Mouse (Mus musculus): ENCODE measurements at regions not wholly inside any gene's neighbourhood (a gene's known extent, or its start where the extent isn't known, plus 50 kb on each side); places are given as distances from the start of the nearest gene placed in this dataset.

DNA sequence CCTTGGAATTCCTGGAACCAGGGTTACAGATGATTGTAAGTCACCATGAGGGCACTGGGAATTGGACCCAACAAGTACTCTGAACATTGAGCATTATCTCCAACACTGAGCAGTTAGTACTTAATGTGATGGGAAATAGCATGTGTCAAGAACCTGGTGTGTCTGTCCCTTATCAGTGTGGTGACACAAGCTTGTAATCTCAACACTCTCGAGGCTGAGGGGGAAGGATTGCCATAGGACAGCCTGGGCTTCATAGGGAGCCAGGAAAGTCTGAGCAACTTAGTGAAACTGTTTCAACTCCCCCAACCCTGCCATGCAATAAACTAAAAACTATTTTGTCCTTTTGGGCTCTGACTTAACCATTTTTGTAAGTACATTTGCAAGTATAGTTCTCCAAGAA lies 100.0 kb downstream of the Wdr20rt start:
- Histone ChIP-seq H3K27ac (ENCODE audit: low read length) (no peak overlapping the region), H3K9me3 (ENCODE audit: control insufficient read depth, low read length) (no peaks in the 10 kb centered on the region), H3K27me3 (replicated peaks; ENCODE audit: control insufficient read depth, insufficient read depth, low read length) (no peaks in the 10 kb centered on the region), H3K4me2 (ENCODE audit: low read length) (no peak overlapping the region), H3K4me3 (replicated peaks; ENCODE audit: low read length) (no peak overlapping the region), H3K4me1 (replicated peaks; ENCODE audit: control insufficient read depth, insufficient read depth, low read length) (no peaks in the 10 kb centered on the region), H3K36me3 (ENCODE audit: control insufficient read depth, insufficient read depth) (no peaks in the 10 kb centered on the region), H3K9ac (replicated peaks; ENCODE audit: low read depth, low read length) (no peak overlapping the region)
- ATAC-seq: no peak
- WGBS: 74% methylated on average over 1 of the region's 1 CpGs

DNA sequence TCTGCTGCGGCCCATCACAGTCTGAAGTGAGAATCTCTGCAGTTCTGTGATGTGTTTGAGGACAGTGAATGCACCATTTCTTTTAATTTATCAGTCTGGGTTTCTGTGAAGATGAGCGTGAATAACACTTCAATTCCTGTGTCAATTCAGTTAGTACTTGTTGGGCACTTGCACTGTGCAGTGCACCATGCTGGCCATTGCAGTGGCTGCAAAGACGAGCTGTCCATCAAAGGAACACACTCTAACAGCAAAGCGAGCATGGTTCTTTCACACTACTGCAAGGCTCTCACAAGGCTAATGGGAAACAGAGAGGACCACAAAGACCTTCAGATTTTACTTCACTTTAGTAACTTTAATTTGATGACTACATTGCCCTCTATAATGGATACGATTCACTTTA lies 103.2 kb downstream of the Wdr20rt start:
- no peaks in the 10 kb centered on the region for H3K4me1 ChIP-seq (replicated peaks; ENCODE audit: control insufficient read depth, insufficient read depth, low read length)
- H3K9ac ChIP-seq (replicated peaks; ENCODE audit: low read depth, low read length): no peak overlapping the region
- H3K9me3 ChIP-seq (ENCODE audit: control insufficient read depth, low read length): no peaks in the 10 kb centered on the region
- 72% methylated on average over 5 of the region's 5 CpGs for WGBS
- ATAC-seq: no peak
- H3K4me3 ChIP-seq (replicated peaks; ENCODE audit: low read length): no peak overlapping the region
- H3K27ac ChIP-seq (ENCODE audit: low read length): no peak overlapping the region
- H3K36me3 ChIP-seq (ENCODE audit: control insufficient read depth, insufficient read depth): no peaks in the 10 kb centered on the region
- no peaks in the 10 kb centered on the region for H3K27me3 ChIP-seq (replicated peaks; ENCODE audit: control insufficient read depth, insufficient read depth, low read length)
- no peak overlapping the region for H3K4me2 ChIP-seq (ENCODE audit: low read length)

DNA sequence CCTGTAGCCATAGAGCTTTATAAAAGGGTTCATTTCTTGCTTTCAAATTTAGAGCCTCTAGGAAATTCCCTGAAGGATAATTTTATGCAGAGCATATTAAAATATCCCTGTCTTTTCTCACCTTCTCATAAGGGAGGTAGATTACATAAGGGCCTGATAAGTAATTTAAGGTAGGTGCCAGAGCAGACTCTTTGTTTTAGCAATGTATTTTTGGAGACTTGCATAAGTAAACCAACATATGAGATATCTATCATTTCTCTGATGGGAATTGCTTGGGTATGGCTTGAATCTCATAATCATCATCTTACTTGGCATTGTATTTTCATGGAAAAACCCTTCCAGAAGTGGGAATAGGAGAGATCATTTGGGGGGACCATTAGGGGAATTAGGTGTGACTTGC lies 104.4 kb downstream of the Wdr20rt start:
- no peak overlapping the region for H3K9ac ChIP-seq (replicated peaks; ENCODE audit: low read depth, low read length)

DNA sequence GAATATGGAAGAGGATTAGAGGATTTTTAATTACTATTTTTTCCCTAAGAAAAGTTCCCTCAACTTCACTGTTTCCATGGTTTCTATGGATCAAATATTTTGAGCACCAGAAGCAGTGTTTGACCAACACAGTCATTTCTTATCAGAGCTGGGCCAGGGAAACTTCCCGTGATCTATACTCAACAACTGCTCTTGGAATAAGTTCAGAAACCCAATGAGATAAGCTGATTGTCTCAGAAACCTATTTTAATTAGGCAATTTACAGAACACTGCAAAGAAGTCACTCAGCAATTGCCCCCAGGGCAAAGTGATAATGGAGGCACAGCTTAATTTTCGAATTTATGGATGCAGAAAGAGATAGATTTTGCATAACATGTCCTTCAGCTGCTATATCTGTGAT lies 114.7 kb downstream of the Wdr20rt start:
- WGBS: 59% methylated on average over 2 of the region's 2 CpGs
- ATAC-seq: no peak
- H3K4me2 ChIP-seq (ENCODE audit: low read length): no peak overlapping the region
- no peak overlapping the region for H3K4me3 ChIP-seq (replicated peaks; ENCODE audit: low read length)
- no peak overlapping the region for H3K27ac ChIP-seq (ENCODE audit: low read length)
- no peaks in the 10 kb centered on the region for H3K27me3 ChIP-seq (replicated peaks; ENCODE audit: control insufficient read depth, insufficient read depth, low read length)
- no peak overlapping the region for H3K9ac ChIP-seq (replicated peaks; ENCODE audit: low read depth, low read length)
- no peaks in the 10 kb centered on the region for H3K4me1 ChIP-seq (replicated peaks; ENCODE audit: control insufficient read depth, insufficient read depth, low read length)
- no peaks in the 10 kb centered on the region for H3K9me3 ChIP-seq (ENCODE audit: control insufficient read depth, low read length)
- no peaks in the 10 kb centered on the region for H3K36me3 ChIP-seq (ENCODE audit: control insufficient read depth, insufficient read depth)

More for the DNA sequence above, 104.4 kb downstream of the Wdr20rt start:
- no peaks in the 10 kb centered on the region for H3K9me3 ChIP-seq (ENCODE audit: control insufficient read depth, low read length)
- no peak overlapping the region for H3K4me3 ChIP-seq (replicated peaks; ENCODE audit: low read length)
- no peaks in the 10 kb centered on the region for H3K4me1 ChIP-seq (replicated peaks; ENCODE audit: control insufficient read depth, insufficient read depth, low read length)
- no peak overlapping the region for H3K27ac ChIP-seq (ENCODE audit: low read length)
- no peaks in the 10 kb centered on the region for H3K36me3 ChIP-seq (ENCODE audit: control insufficient read depth, insufficient read depth)
- no peak for ATAC-seq
- no peak overlapping the region for H3K4me2 ChIP-seq (ENCODE audit: low read length)
- H3K27me3 ChIP-seq (replicated peaks; ENCODE audit: control insufficient read depth, insufficient read depth, low read length): no peaks in the 10 kb centered on the region

DNA sequence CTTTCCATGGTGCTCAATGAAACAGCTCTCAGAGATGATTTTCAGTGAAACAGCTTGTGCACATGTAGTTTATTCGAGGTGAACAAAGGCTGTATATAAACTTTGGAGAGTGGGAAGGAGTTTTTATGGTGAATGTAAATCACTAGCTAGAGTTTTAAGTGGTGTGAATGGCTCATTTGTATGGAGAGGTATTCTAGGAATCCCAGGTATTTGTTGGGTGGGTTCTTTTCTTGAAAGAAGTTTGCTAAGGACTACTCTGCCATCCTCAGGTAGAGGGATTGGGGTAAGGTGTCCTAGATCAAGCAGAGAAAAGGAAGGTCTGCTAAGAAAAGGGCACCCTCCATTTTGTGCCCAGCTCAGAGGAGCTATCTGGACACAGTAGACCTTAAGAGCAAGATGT lies 121.9 kb downstream of the Wdr20rt start:
- no peaks in the 10 kb centered on the region for H3K36me3 ChIP-seq (ENCODE audit: control insufficient read depth, insufficient read depth)
- H3K4me2 ChIP-seq (ENCODE audit: low read length): no peak overlapping the region
- H3K9me3 ChIP-seq (ENCODE audit: control insufficient read depth, low read length): no peaks in the 10 kb centered on the region
- no peak overlapping the region for H3K4me3 ChIP-seq (replicated peaks; ENCODE audit: low read length)
- no peaks in the 10 kb centered on the region for H3K27me3 ChIP-seq (replicated peaks; ENCODE audit: control insufficient read depth, insufficient read depth, low read length)
- ATAC-seq: no peak
- H3K4me1 ChIP-seq (replicated peaks; ENCODE audit: control insufficient read depth, insufficient read depth, low read length): no peaks in the 10 kb centered on the region
- H3K27ac ChIP-seq (ENCODE audit: low read length): no peak overlapping the region
- WGBS: 55% methylated on average over 1 of the region's 1 CpGs
- no peak overlapping the region for H3K9ac ChIP-seq (replicated peaks; ENCODE audit: low read depth, low read length)

DNA sequence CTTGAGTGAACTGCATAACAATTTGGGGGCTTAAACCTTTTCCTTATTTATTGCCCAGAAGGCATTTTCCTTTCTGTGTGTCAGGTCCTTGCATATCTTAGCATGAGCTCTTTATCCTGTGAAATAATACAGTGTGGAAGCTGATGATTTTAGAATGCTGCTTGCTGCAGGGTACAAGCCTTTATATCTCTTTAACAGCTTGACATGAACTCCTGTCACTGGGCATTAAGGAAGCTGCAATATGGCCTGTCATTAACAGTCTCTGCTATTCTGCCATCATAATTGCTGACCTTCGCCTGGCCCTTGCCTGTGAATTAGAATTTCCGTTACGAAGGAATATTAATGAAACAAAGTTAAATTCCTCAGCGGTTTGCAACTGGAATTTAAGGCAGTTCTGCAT lies 124.2 kb downstream of the Wdr20rt start:
- Histone ChIP-seq H3K36me3 (ENCODE audit: control insufficient read depth, insufficient read depth) (no peaks in the 10 kb centered on the region), H3K9me3 (ENCODE audit: control insufficient read depth, low read length) (no peaks in the 10 kb centered on the region), H3K4me3 (replicated peaks; ENCODE audit: low read length) (no peak overlapping the region), H3K9ac (replicated peaks; ENCODE audit: low read depth, low read length) (no peak overlapping the region), H3K4me2 (ENCODE audit: low read length) (no peak overlapping the region), H3K27me3 (replicated peaks; ENCODE audit: control insufficient read depth, insufficient read depth, low read length) (no peaks in the 10 kb centered on the region), H3K4me1 (replicated peaks; ENCODE audit: control insufficient read depth, insufficient read depth, low read length) (no peaks in the 10 kb centered on the region), H3K27ac (ENCODE audit: low read length) (no peak overlapping the region)
- 49% methylated on average over 4 of the region's 4 CpGs for WGBS
- ATAC-seq: no peak

DNA sequence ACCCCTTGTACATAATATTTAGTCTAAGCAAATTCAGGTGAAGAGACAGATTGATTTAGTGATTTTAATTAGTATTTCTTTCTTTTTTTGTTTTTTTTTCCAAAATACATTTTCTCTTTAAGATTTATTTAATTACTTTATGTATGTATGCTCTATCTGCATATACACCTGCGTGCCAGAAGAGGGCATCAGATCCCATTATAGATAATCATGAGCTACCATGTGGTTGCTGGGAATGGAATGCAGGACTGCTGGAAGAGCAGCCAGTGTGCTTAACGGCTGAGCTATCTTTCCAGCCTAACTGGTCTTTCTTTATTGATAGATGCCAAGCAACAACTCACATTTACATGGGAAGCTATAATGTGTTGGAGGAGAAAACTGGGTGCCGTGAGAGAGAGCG lies 138.9 kb downstream of the Wdr20rt start:
- Histone ChIP-seq H3K4me2 (ENCODE audit: low read length) (no peak overlapping the region), H3K4me1 (replicated peaks; ENCODE audit: control insufficient read depth, insufficient read depth, low read length) (no peaks in the 10 kb centered on the region), H3K4me3 (replicated peaks; ENCODE audit: low read length) (no peak overlapping the region), H3K27ac (ENCODE audit: low read length) (no peak overlapping the region), H3K9ac (replicated peaks; ENCODE audit: low read depth, low read length) (no peak overlapping the region), H3K9me3 (ENCODE audit: control insufficient read depth, low read length) (no peaks in the 10 kb centered on the region), H3K36me3 (ENCODE audit: control insufficient read depth, insufficient read depth) (no peaks in the 10 kb centered on the region), H3K27me3 (replicated peaks; ENCODE audit: control insufficient read depth, insufficient read depth, low read length) (no peaks in the 10 kb centered on the region)
- 67% methylated on average over 4 of the region's 4 CpGs for WGBS
- ATAC-seq: no peak

DNA sequence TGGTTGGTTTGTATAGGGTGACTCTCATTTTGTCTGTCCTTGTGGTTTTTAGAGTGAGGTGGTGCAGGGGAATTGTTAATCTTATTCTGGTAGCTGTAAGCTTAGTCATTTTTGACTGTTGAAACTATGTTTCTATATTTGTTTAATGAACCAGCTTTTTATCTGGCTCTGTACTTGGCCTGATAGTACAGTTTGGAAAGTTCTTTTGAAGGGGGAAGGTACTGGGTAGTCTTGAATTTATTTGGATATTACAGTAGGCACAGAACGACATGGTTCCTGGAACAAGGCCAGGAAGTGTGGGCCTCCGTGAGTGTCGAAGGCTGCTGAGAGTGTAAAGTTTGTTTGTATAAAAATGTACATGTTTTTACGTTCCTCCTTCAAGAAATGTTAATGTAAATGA lies 142.0 kb downstream of the Wdr20rt start:
- ATAC-seq: no peak

DNA sequence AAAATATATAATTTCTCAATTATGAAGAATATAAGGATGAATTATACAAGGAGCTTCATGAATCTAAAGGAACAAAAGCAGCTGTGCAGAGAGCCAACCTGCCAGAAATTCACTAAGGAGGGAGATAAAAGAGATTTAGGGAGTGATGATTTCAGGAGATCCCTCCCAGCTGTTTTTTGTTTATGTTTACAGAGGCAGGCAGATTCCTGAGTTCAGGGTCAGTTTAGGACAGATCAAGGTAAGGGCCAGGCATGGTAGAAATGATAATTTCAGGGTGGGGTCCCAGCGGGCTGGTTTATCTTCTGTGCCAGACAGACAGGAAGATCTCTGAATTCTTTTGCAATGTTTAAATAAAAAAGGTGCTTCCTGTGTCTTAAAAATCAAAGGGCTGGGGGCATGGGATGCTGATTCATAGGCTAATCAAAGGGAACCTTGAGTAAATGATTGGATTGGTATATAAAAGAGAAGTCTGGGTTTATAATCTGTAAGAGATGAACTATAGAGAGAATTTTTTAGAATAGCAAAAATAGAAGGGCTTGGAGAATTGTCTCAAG lies 142.6 kb downstream of the Wdr20rt start:
- 89% methylated on average over 1 of the region's 1 CpGs for WGBS
- Histone ChIP-seq H3K36me3 (ENCODE audit: control insufficient read depth, insufficient read depth) (no peaks in the 10 kb centered on the region), H3K27me3 (replicated peaks; ENCODE audit: control insufficient read depth, insufficient read depth, low read length) (no peaks in the 10 kb centered on the region), H3K9ac (replicated peaks; ENCODE audit: low read depth, low read length) (no peak overlapping the region), H3K4me2 (ENCODE audit: low read length) (no peak overlapping the region), H3K4me3 (replicated peaks; ENCODE audit: low read length) (no peak overlapping the region), H3K27ac (ENCODE audit: low read length) (no peak overlapping the region), H3K4me1 (replicated peaks; ENCODE audit: control insufficient read depth, insufficient read depth, low read length) (no peaks in the 10 kb centered on the region), H3K9me3 (ENCODE audit: control insufficient read depth, low read length) (no peaks in the 10 kb centered on the region)
- no peak for ATAC-seq

More for the DNA sequence above, 142.0 kb downstream of the Wdr20rt start:
- Histone ChIP-seq H3K27ac (ENCODE audit: low read length) (no peak overlapping the region), H3K4me1 (replicated peaks; ENCODE audit: control insufficient read depth, insufficient read depth, low read length) (no peaks in the 10 kb centered on the region), H3K27me3 (replicated peaks; ENCODE audit: control insufficient read depth, insufficient read depth, low read length) (no peaks in the 10 kb centered on the region), H3K9ac (replicated peaks; ENCODE audit: low read depth, low read length) (no peak overlapping the region), H3K36me3 (ENCODE audit: control insufficient read depth, insufficient read depth) (no peaks in the 10 kb centered on the region), H3K4me3 (replicated peaks; ENCODE audit: low read length) (no peak overlapping the region), H3K4me2 (ENCODE audit: low read length) (no peak overlapping the region), H3K9me3 (ENCODE audit: control insufficient read depth, low read length) (no peaks in the 10 kb centered on the region)
- WGBS: 44% methylated on average over 4 of the region's 4 CpGs

DNA sequence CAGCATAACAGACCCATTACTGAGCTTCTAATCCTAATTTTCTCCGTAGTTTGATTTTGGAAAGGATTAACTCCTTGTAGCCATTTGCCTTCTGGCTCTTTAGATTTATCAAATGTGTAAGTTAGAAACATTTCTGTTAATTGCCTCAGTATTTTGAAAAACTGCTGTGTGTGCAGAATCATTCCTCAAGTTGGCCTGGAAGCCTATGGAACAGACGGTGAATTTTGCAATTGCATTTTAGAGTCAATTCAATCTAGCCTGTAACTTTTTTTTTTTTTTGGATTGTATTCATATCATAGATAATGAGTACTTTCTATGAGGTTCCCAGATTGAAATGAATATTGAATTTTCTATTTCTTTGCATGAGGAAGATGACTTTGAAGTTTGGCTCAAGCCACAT lies 146.3 kb downstream of the Wdr20rt start:
- peak; percentile 55; the same call in 1 of the 2 replicates for ATAC-seq

More for the DNA sequence above, 146.3 kb downstream of the Wdr20rt start:
- no peak overlapping the region for H3K27ac ChIP-seq (ENCODE audit: low read length)
- H3K9ac ChIP-seq (replicated peaks; ENCODE audit: low read depth, low read length): no peak overlapping the region
- H3K27me3 ChIP-seq (replicated peaks; ENCODE audit: control insufficient read depth, insufficient read depth, low read length): no peaks in the 10 kb centered on the region
- no peaks in the 10 kb centered on the region for H3K4me1 ChIP-seq (replicated peaks; ENCODE audit: control insufficient read depth, insufficient read depth, low read length)
- no peak overlapping the region for H3K4me3 ChIP-seq (replicated peaks; ENCODE audit: low read length)
- 73% methylated on average over 2 of the region's 2 CpGs for WGBS
- no peaks in the 10 kb centered on the region for H3K36me3 ChIP-seq (ENCODE audit: control insufficient read depth, insufficient read depth)
- no peaks in the 10 kb centered on the region for H3K9me3 ChIP-seq (ENCODE audit: control insufficient read depth, low read length)
- no peak overlapping the region for H3K4me2 ChIP-seq (ENCODE audit: low read length)
